Mouse (Mus musculus) testis, adult 2 months (tissue): ENCODE measurements at regions not wholly inside any gene's neighbourhood (a gene's known extent, or its start where the extent isn't known, plus 50 kb on each side); places are given as distances from the start of the nearest gene placed in this dataset.

ENCODE experiments used
- H3K27ac ChIP-seq: fragments of 200-500 bp; 2 replicates; pipeline ENCODE4 v1.5.1; 2012; ENCODE audit warnings: low read depth, low read length; ENCODE audit not compliant: control insufficient read depth, insufficient read depth
- H3K27me3 ChIP-seq: fragments of 200-500 bp; 2 replicates; pipeline ENCODE4 v1.6.1; 2012; ENCODE audit warnings: mild to moderate bottlenecking, low read length, moderate library complexity; ENCODE audit not compliant: control insufficient read depth, insufficient read depth
- H3K36me3 ChIP-seq: fragments of 200-500 bp; 2 replicates; pipeline ENCODE4 v1.6.1; 2012; ENCODE audit warnings: mild to moderate bottlenecking, low read length; ENCODE audit not compliant: control insufficient read depth, insufficient read depth
- H3K4me1 ChIP-seq: fragments of 200-500 bp; 2 replicates; pipeline ENCODE4 v1.6.1; 2012; ENCODE audit warnings: low read length; ENCODE audit not compliant: control insufficient read depth, insufficient read depth
- H3K4me3 ChIP-seq: fragments of 200-500 bp; 2 replicates; pipeline ENCODE4 v1.5.1; 2012; ENCODE audit warnings: low read depth, mild to moderate bottlenecking, low read length, moderate library complexity, mixed read lengths; ENCODE audit not compliant: control insufficient read depth
- CTCF ChIP-seq: fragments of 200-500 bp; IDR thresholded peaks from 2 replicates; pipeline ENCODE4 v1.5.1; 2012; ENCODE audit warnings: low read depth, mild to moderate bottlenecking, inconsistent platforms, low read length, moderate library complexity; ENCODE audit not compliant: control insufficient read depth, insufficient read depth, insufficient replicate concordance
- POLR2A ChIP-seq: fragments of 200-500 bp; IDR thresholded peaks from 2 replicates; pipeline ENCODE4 v1.6.1; 2012; ENCODE audit warnings: low read depth, mild to moderate bottlenecking, inconsistent platforms, low read length, moderate library complexity; ENCODE audit not compliant: control insufficient read depth

DNA sequence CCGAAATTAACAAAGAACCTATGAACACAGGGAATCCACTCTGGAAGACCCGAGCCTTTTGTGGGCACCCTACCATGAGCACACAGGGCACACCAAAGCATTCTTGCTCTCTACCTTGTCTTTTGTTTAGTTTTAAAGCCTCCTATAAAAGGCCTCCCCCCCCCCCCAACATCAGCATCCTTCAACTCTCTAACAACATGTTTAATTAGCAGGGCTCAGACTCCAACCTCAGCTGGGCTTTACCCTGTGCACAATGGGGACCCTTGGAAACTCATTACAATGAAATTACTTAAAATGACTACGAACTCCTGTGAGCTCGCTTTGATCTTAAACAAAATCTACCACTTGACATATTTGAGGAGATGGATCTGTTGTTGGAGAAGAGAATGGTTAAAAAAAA is 270.1 kb upstream of the Jarid2 start:
- no peak for TF ChIP-seq CTCF
- TF ChIP-seq POLR2A = no peak
- H3K4me3 ChIP-seq = no peak overlapping the region
- no peaks in the 10 kb centered on the region for H3K4me1 ChIP-seq
- no peaks in the 10 kb centered on the region for H3K36me3 ChIP-seq
- no peak overlapping the region for H3K27ac ChIP-seq
- no peaks in the 10 kb centered on the region for H3K27me3 ChIP-seq

DNA sequence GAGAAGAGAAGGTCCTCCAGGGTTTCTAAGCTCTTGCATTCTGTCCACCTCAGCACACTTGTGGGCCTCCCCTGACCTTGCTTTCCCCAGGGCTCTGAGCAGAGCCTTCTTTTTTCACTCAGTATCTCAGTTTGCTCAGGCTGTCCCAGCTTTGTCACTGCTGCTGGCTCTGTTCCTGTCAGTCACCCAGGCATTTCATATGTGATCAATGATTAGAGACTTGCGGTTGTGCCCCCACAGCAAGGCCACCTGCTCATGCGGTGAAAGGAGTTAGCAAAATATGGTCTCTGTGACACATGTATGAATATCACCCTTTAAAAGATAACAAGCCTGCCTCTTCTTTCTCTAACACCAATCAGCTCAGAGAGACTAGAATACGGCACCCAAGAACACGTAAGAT is 265.6 kb upstream of the Jarid2 start:
- no peaks in the 10 kb centered on the region for H3K4me1 ChIP-seq
- H3K4me3 ChIP-seq = no peak overlapping the region
- H3K27me3 ChIP-seq = no peaks in the 10 kb centered on the region
- H3K36me3 ChIP-seq = no peaks in the 10 kb centered on the region
- no peak for TF ChIP-seq CTCF
- no peak for TF ChIP-seq POLR2A
- H3K27ac ChIP-seq = no peak overlapping the region

DNA sequence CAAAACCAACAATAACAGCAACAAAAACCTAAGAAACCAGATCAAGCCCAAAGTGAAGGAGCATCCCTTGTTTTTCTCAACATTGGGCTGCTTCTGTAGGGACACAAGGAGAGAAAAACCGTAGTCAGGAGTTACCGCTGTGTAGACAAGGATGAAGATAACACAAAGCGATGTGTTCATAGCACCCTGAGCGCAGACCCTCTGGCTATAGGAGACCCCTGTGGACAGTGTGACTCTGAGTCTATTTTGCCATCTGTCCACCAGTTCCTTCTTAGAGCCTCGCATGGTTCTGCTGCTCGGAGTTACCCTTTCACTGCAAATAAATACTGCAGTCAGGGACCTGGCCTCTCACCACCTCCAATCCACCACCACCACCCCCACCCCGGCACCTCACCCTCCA is 263.7 kb upstream of the Jarid2 start:
- TF ChIP-seq CTCF (no peak), POLR2A (no peak)
- H3K27ac ChIP-seq = no peak overlapping the region
- H3K36me3 ChIP-seq = no peaks in the 10 kb centered on the region
- no peaks in the 10 kb centered on the region for H3K27me3 ChIP-seq
- H3K4me3 ChIP-seq = no peak overlapping the region
- no peaks in the 10 kb centered on the region for H3K4me1 ChIP-seq

GRCm38 (mm10) chr13:44468963-44469674 is 260.2 kb upstream of the Jarid2 start:
- H3K4me1 ChIP-seq = no peaks in the 10 kb centered on the region
- no peak overlapping the region for H3K27ac ChIP-seq
- no peaks in the 10 kb centered on the region for H3K36me3 ChIP-seq
- no peak overlapping the region for H3K4me3 ChIP-seq
- H3K27me3 ChIP-seq = no peaks in the 10 kb centered on the region
- TF ChIP-seq CTCF (no peak), POLR2A (no peak)

DNA sequence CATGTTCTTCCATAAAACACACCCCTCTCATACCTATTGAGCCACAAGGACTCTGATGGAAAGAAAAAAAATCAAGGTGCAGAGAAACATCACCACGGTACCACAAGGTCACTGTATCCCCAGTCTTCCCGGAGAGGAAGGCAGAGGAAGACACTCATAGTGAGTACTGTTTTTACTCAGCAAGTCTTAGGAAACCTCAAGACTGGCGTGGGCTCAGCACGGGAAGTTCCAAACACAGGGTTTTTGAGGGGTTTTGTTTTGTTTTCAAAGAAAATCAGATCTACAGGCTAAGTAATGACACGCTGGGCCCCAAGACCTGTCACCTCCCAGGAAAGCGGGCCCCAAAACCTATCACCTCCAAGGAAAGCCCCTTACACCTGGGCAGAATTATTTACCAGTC is 259.6 kb upstream of the Jarid2 start:
- Histone ChIP-seq H3K4me3 (no peak overlapping the region), H3K27ac (no peak overlapping the region), H3K36me3 (no peaks in the 10 kb centered on the region), H3K27me3 (no peaks in the 10 kb centered on the region), H3K4me1 (no peaks in the 10 kb centered on the region)
- TF ChIP-seq POLR2A = no peak
- no peak for TF ChIP-seq CTCF

- Histone ChIP-seq H3K27ac (no peak overlapping the region), H3K27me3 (no peaks in the 10 kb centered on the region), H3K4me3 (no peak overlapping the region), H3K4me1 (no peaks in the 10 kb centered on the region), H3K36me3 (no peaks in the 10 kb centered on the region)
- TF ChIP-seq CTCF (no peak), POLR2A (no peak)
These were observed 256.1 kb upstream of the Jarid2 start for GRCm38 (mm10) chr13:44473200-44473599.

DNA sequence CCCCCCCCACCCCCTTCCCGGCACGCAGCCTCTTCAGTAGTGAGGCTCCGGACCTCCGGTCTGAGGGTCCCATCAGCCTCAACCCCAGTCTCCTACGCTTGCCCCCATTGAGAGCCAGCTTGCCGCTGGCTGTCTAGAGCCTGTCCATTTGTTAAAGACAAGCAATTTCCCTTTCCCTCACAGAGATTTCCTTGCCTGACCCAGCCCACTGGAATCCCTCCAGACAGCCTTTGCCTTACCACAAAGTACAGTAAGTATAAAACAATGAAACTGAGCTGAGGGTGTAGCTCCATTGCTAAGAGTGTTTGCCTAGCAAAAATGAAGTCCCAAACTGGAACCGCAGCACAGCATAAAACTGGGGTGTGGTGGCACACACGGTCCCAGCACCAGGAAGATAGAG is 252.4 kb upstream of the Jarid2 start:
- Histone ChIP-seq H3K4me1 (no peaks in the 10 kb centered on the region), H3K4me3 (no peak overlapping the region), H3K36me3 (no peaks in the 10 kb centered on the region), H3K27ac (no peak overlapping the region), H3K27me3 (no peaks in the 10 kb centered on the region)
- TF ChIP-seq POLR2A (no peak), CTCF (no peak)

DNA sequence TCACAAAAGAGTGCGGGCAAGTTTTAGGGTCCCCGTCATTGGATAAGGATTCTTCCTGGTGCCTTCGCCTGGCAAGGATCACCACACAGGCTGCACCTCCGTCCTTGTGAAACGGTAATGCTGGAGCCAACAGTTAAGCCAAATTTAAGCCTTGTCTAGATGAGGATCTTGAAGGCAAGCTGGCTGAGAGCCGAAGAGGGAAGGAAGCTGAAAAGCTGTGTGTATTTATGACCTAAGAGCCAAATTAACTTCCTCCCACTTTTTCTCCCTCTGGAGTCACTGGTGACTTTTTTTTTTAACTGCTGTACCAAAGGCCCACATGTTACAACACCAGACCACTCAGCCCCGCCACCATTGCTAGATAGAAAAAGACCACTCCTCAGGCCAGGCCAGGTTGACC is 249.1 kb upstream of the Jarid2 start:
- Histone ChIP-seq H3K4me3 (no peak overlapping the region), H3K27me3 (no peaks in the 10 kb centered on the region), H3K4me1 (no peaks in the 10 kb centered on the region), H3K27ac (no peak overlapping the region), H3K36me3 (no peaks in the 10 kb centered on the region)
- TF ChIP-seq POLR2A = no peak
